Mouse (Mus musculus) bone marrow macrophage, adult 2 months (primary cell): ENCODE data around the gene Tln2.

Experiments used
- CTCF ChIP-seq: IDR thresholded peaks from 2 replicates; pipeline ENCODE4 v1.5.1; 2012; ENCODE audit warnings: low read depth, mild to moderate bottlenecking, low read length, moderate library complexity
- POLR2A ChIP-seq: IDR thresholded peaks from 2 replicates; pipeline ENCODE4 v1.6.1; 2012; ENCODE audit warnings: mild to moderate bottlenecking, low read depth, low read length, borderline replicate concordance

GRCm38 (mm10) chr9:67493876-67494552 lies 65.5 kb downstream of the Tln2 start:
- TF ChIP-seq CTCF (no peak), POLR2A (no peak)
